Mouse (Mus musculus) central nervous system, embryonic 14 days (tissue): ENCODE measurements around the gene Slc46a1. TPM values are rescaled to one million over a fixed set of nuclear protein-coding genes. Genes with fewer than 3 reads are reported as not detected.

Source experiments
- polyA plus RNA-seq: library from polyadenylated mRNA; depleted of rRNA; stranded (reverse); fragments of >200 nt; gene quantifications from 2 replicates; pipeline ENCODE4 v1.2.3, GENCODE M21; 2012; rRNA removed

Slc46a1 gene
- polyA plus RNA-seq: 10.6 and 11.7 TPM in 2 replicates

GRCm38 (mm10) chr11:78465568-78466180 is at the start of gene Slc46a1:
Slc46a1 (plus strand) TSS chr11:78465697.

GRCm38 (mm10) chr11:78422055-78422819 is 43.3 kb upstream of the Slc46a1 start, which contains the start of gene Slc13a2:
Slc13a2 (minus strand) TSS chr11:78422217.

GRCm38 (mm10) chr11:78497544-78498522 is 32.3 kb downstream of the Slc46a1 start, which contains the start of gene Sarm1:
Sarm1 (minus strand) TSS chr11:78497754.

GRCm38 (mm10) chr11:78499004-78499403 is 33.5 kb downstream of the Slc46a1 start, which contains the start of gene Vtn:
Vtn (plus strand) TSS chr11:78499091.

GRCm38 (mm10) chr11:78502909-78503650 is 37.6 kb downstream of the Slc46a1 start, which contains the start of gene Sebox:
Sebox (plus strand) TSS chr11:78503447.

GRCm38 (mm10) chr11:78512025-78512957 is 46.8 kb downstream of the Slc46a1 start, which contains the start of the genes Tmem199 and Poldip2:
Tmem199 (minus strand) TSS chr11:78512172.
Poldip2 (plus strand) TSS chr11:78512193.

Other genes with a start within 250 kb of the Slc46a1 start
- gene Sdf2, start 220.0 kb upstream of the Slc46a1 start, polyA plus RNA-seq: 119 and 127 TPM in 2 replicates
- gene Supt6, start 219.7 kb upstream of the Slc46a1 start, polyA plus RNA-seq: 26.4 and 31.0 TPM in 2 replicates
- 60.3 and 62.0 TPM in 2 replicates for gene 2610507B11Rik, start 203.9 kb upstream of the Slc46a1 start, polyA plus RNA-seq
- gene BC030499, start 174.9 kb upstream of the Slc46a1 start, polyA plus RNA-seq: 0.63 and 0.88 TPM in 2 replicates
- 37.0 and 49.5 TPM in 2 replicates for gene Spag5, start 164.2 kb upstream of the Slc46a1 start, polyA plus RNA-seq
- 106 and 132 TPM in 2 replicates for gene Aldoc, start 142.7 kb upstream of the Slc46a1 start, polyA plus RNA-seq
- gene Pigs, start 137.3 kb upstream of the Slc46a1 start, polyA plus RNA-seq: 60.2 and 69.7 TPM in 2 replicates
- gene Unc119, start 122.2 kb upstream of the Slc46a1 start, polyA plus RNA-seq: 144 and 155 TPM in 2 replicates
- 0.03 TPM in 1 of 2 replicates, not detected in the other for gene Foxn1, start 79.1 kb upstream of the Slc46a1 start, polyA plus RNA-seq
- gene Slc13a2, start 43.5 kb upstream of the Slc46a1 start, polyA plus RNA-seq: 0.04 TPM in 1 of 2 replicates, not detected in the other
- gene Sarm1, start 32.1 kb downstream of the Slc46a1 start, polyA plus RNA-seq: 35.2 and 38.7 TPM in 2 replicates
- gene Vtn, start 33.4 kb downstream of the Slc46a1 start, polyA plus RNA-seq: 84.3 and 85.8 TPM in 2 replicates
- 0.23 and 0.37 TPM in 2 replicates for gene Sebox, start 37.8 kb downstream of the Slc46a1 start, polyA plus RNA-seq
- 70.0 and 74.8 TPM in 2 replicates for gene Tmem199, start 46.5 kb downstream of the Slc46a1 start, polyA plus RNA-seq
- 113 and 120 TPM in 2 replicates for gene Poldip2, start 46.5 kb downstream of the Slc46a1 start, polyA plus RNA-seq
- 51.0 and 52.7 TPM in 2 replicates for gene Tnfaip1, start 70.6 kb downstream of the Slc46a1 start, polyA plus RNA-seq
- 84.4 and 94.8 TPM in 2 replicates for gene Ift20, start 70.7 kb downstream of the Slc46a1 start, polyA plus RNA-seq
- gene Tmem97, start 85.1 kb downstream of the Slc46a1 start, polyA plus RNA-seq: 20.2 and 23.6 TPM in 2 replicates
- 33.9 and 41.3 TPM in 2 replicates for gene Nlk, start 231.7 kb downstream of the Slc46a1 start, polyA plus RNA-seq